18 mouse cellular contexts compared by ENCODE assay signal in the genomic region with DNA sequence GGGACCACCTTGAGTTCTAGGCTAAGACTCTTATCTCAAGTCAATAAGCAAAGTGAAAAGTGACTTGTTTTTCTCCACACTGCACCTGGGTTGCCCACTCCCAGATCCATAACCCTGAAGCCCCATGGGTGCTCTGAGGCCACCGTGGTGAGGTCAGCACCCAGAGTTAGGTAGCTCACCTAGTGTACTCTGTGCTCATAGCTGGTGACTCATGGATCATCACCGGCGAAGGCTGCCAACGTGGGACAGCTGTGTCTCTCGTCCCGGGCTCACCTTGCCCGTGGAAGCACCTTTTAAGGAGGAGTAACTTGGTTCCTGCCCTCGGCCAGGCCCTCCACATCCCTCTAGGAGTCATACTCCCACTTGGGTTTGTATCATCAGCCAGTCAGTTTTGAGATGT. TPM values are rescaled to one million over a fixed set of nuclear protein-coding genes. Genes with fewer than 3 reads are reported as not detected.
DNase-seq lines count a peak whose midpoint lies in the region; ATAC-seq and TF ChIP-seq lines count a peak whose summit lies in the region.
"Had no signal": no experiment of that assay in that cellular context is flagged by ENCODE, and none has a peak within 500 bp of the region (broad histone marks: within the 10 kb centered on the region; RNA-seq: fewer than 3 reads in every experiment).

No protein-coding gene starts in this region.

- no peak overlapping the region for H3K4me3 ChIP-seq in heart, embryonic 10.5 days
- no peak overlapping the region for H3K4me3 ChIP-seq in kidney, embryonic 16.5 days (ENCODE audit: low read length)
- H3K4me3 ChIP-seq in ES-Bruce4 (ENCODE audit: low read depth, low read length): no peak overlapping the region
- H3K4me3 ChIP-seq: hindbrain, embryonic 15.5 days; limb, embryonic 12.5 days had no signal

- no peak for TF ChIP-seq EP300 in ES-Bruce4 (IDR thresholded peaks at IDR 0.05; ENCODE audit: insufficient read depth, low read depth, low read length)

- H3K4me1 ChIP-seq in heart, embryonic 10.5 days: peaks cover 32% of the 10 kb centered on the region
- peaks cover 26% of the 10 kb centered on the region for H3K4me1 ChIP-seq in kidney, embryonic 16.5 days (ENCODE audit: insufficient read depth, low read length)
- peaks cover 16% of the 10 kb centered on the region for H3K4me1 ChIP-seq in ES-Bruce4 (ENCODE audit: control insufficient read depth, insufficient read depth, low read length)
- H3K4me1 ChIP-seq: hindbrain, embryonic 15.5 days had no signal

- H3K36me3 ChIP-seq in heart, embryonic 10.5 days: peaks cover 38% of the 10 kb centered on the region
- H3K36me3 ChIP-seq in kidney, embryonic 16.5 days (ENCODE audit: insufficient read depth, low read length): peaks cover 27% of the 10 kb centered on the region
- peaks cover 3% of the 10 kb centered on the region for H3K36me3 ChIP-seq in ES-Bruce4 (ENCODE audit: control insufficient read depth, insufficient read depth, low read length, poor library complexity, severe bottlenecking)

- no peak for TF ChIP-seq POLR2A in ES-Bruce4 (IDR thresholded peaks at IDR 0.05; ENCODE audit: insufficient read depth, low read length)

- ATAC-seq in kidney, embryonic 16.5 days (ENCODE audit: low FRiP score, low TSS enrichment): no peak
- ATAC-seq: activated CD4-positive, CD25-positive, alpha-beta regulatory T cell, adult 4 months had no signal

- no peak for DNase-seq in heart, embryonic 10.5 days (ENCODE audit: low spot score)
- no peak for DNase-seq in heart, adult 8-10 months (ENCODE audit: low spot score)
- no peak for DNase-seq in kidney, adult 8-10 months
- DNase-seq in gastrocnemius, postnatal 14 days: peak; percentile 40
- no peak for DNase-seq in thymus, postnatal 10 days (ENCODE audit: low spot score in 2 of 2)
- no peak for DNase-seq in urinary bladder, adult 2 months (ENCODE audit: low spot score)
- DNase-seq: cerebellum, adult 9-11 months; embryo, embryonic 11 days; kidney, postnatal 10 days; layer of hippocampus, postnatal 36 days; lung, postnatal 14 days; right cerebral cortex, postnatal 25 days had no signal

- peak overlapping the region; percentile 78 for H3K27ac ChIP-seq in heart, embryonic 10.5 days
- peak overlapping the region; percentile 73 for H3K27ac ChIP-seq in kidney, embryonic 16.5 days (ENCODE audit: low read length)
- H3K27ac ChIP-seq in ES-Bruce4 (ENCODE audit: insufficient read depth, low read length): peak overlapping the region; percentile 78
- H3K27ac ChIP-seq: hindbrain, embryonic 15.5 days; limb, embryonic 12.5 days had no signal

- H3K27me3 ChIP-seq in heart, embryonic 10.5 days (ENCODE audit: insufficient read depth, poor library complexity, severe bottlenecking): no peaks in the 10 kb centered on the region
- H3K27me3 ChIP-seq in kidney, embryonic 16.5 days (ENCODE audit: insufficient read depth, low read length): no peaks in the 10 kb centered on the region
- no peaks in the 10 kb centered on the region for H3K27me3 ChIP-seq in ES-Bruce4 (ENCODE audit: control insufficient read depth, insufficient read depth, low read length, poor library complexity, severe bottlenecking)
- H3K27me3 ChIP-seq: hindbrain, embryonic 15.5 days; limb, embryonic 12.5 days had no signal

- intact Hi-C loops in gastrocnemius, postnatal 14 days (cut with DNase I; ENCODE audit: low total_unique reads): no loop called here

- peak overlapping the region; percentile 37; the same call in 1 of the 2 replicates for H3K9ac ChIP-seq in kidney, embryonic 16.5 days (replicated peaks; ENCODE audit: low read length)
- H3K9ac ChIP-seq in ES-Bruce4 (ENCODE audit: low read depth, poor library complexity, severe bottlenecking): no peak overlapping the region
- H3K9ac ChIP-seq: hindbrain, embryonic 15.5 days; limb, embryonic 12.5 days had no signal

- 79% methylated on average over 8 of the region's 8 CpGs for whole genome bisulfite sequencing in heart, embryonic 10.5 days
- WGBS in kidney, embryonic 16.5 days: 77% methylated on average over 8 of the region's 8 CpGs

- TF ChIP-seq CTCF in ES-Bruce4 (IDR thresholded peaks at IDR 0.05; ENCODE audit: low read depth, low read length): no peak

- no peaks in the 10 kb centered on the region for H3K9me3 ChIP-seq in heart, embryonic 10.5 days
- no peaks in the 10 kb centered on the region for H3K9me3 ChIP-seq in kidney, embryonic 16.5 days (ENCODE audit: low read length)
- no peaks in the 10 kb centered on the region for H3K9me3 ChIP-seq in ES-Bruce4 (replicated peaks; ENCODE audit: control insufficient read depth, insufficient read depth, low read length, poor library complexity, severe bottlenecking)
- H3K9me3 ChIP-seq: hindbrain, embryonic 15.5 days; limb, embryonic 12.5 days had no signal

- no peak overlapping the region for H3K4me2 ChIP-seq in kidney, embryonic 16.5 days (replicated peaks; ENCODE audit: low read depth, low read length)
- H3K4me2 ChIP-seq: hindbrain, embryonic 15.5 days; limb, embryonic 12.5 days; midbrain, embryonic 11.5 days had no signal

RNA-seq across cellular contexts. Expression of gene Txn2, which starts 15.8 kb away (rescaled TPM):
- 311 and 315 TPM in 2 replicates for polyA plus RNA-seq in heart, embryonic 10.5 days (2016; fragmentation: Nextera tagmentation; extraction: Ambion mirVana)
- 100 to 1,000 TPM; 303 to 339 (median 309) TPM for total RNA-seq in heart, adult 8-10 months (2022)
- polyA plus RNA-seq in kidney, embryonic 16.5 days (2015; fragmentation: Nextera tagmentation; extraction: Ambion mirVana): 275 and 307 TPM in 2 replicates
- 167 and 174 TPM in 2 replicates for polyA plus RNA-seq in ES-Bruce4 (2011; ENCODE audit: insufficient read depth, insufficient read length, low read depth, missing spikeins)
- 100 to 1,000 TPM; 221 to 245 TPM for total RNA-seq in gastrocnemius, postnatal 14 days (2021)
- 147 and 157 TPM in 2 replicates for polyA plus RNA-seq in urinary bladder, adult 2 months (2012; rRNA removed)

RNA-seq across cellular contexts. Expression of gene Foxred2, which starts 43.5 kb away (rescaled TPM):
- polyA plus RNA-seq in heart, embryonic 10.5 days (2016; fragmentation: Nextera tagmentation; extraction: Ambion mirVana): 1.7 and 2.8 TPM in 2 replicates
- total RNA-seq in heart, adult 8-10 months (2022): under 1 TPM; 0.27 to 0.53 (median 0.39) TPM
- polyA plus RNA-seq in kidney, embryonic 16.5 days (2015; fragmentation: Nextera tagmentation; extraction: Ambion mirVana): 4.9 and 5.2 TPM in 2 replicates
- polyA plus RNA-seq in ES-Bruce4 (2011; ENCODE audit: insufficient read depth, insufficient read length, low read depth, missing spikeins): 10.1 and 10.9 TPM in 2 replicates
- 1 to 10 TPM; 1.2 to 1.6 TPM for total RNA-seq in gastrocnemius, postnatal 14 days (2021)
- polyA plus RNA-seq in urinary bladder, adult 2 months (2012; rRNA removed): 5.2 and 5.5 TPM in 2 replicates

RNA-seq across cellular contexts. Expression of gene Eif3d, which starts 57.6 kb away (rescaled TPM):
- 204 and 225 TPM in 2 replicates for polyA plus RNA-seq in heart, embryonic 10.5 days (2016; fragmentation: Nextera tagmentation; extraction: Ambion mirVana)
- total RNA-seq in heart, adult 8-10 months (2022): 10 to 100 TPM; 56.3 to 67.2 (median 63.3) TPM
- polyA plus RNA-seq in kidney, embryonic 16.5 days (2015; fragmentation: Nextera tagmentation; extraction: Ambion mirVana): 212 and 222 TPM in 2 replicates
- polyA plus RNA-seq in ES-Bruce4 (2011; ENCODE audit: insufficient read depth, insufficient read length, low read depth, missing spikeins): 357 and 409 TPM in 2 replicates
- total RNA-seq in gastrocnemius, postnatal 14 days (2021): 10 to 100 TPM; 67.7 to 73.6 TPM
- 122 TPM in 2 replicates for polyA plus RNA-seq in urinary bladder, adult 2 months (2012; rRNA removed)
